Mouse (Mus musculus) forebrain, embryonic 16.5 days (tissue): Measurements from ENCODE around the gene Slfnl1. TPM values are rescaled to one million over a fixed set of nuclear protein-coding genes. Genes with fewer than 3 reads are reported as not detected.
A peak's percentile ranks its signal among the peaks of the same experiment; 100 is the strongest.

ENCODE experiments used
- ATAC-seq: fragments of 200-750 bp; cut with Nextera tagmentation; 2 replicates; pipeline ENCODE4 v1.8.0; 2017; ENCODE audit warnings: mild to moderate bottlenecking, moderate library complexity
- H3K27ac ChIP-seq: fragments of 300-500 bp; sonication (generic); 2 replicates; pipeline ENCODE4 v1.5.1; 2014; ENCODE audit warnings: low read length, control low read depth
- H3K27me3 ChIP-seq: fragments of 300-500 bp; sonication (generic); replicated peaks from 2 replicates; pipeline ENCODE4 v1.6.1; 2014; ENCODE audit warnings: low read length; ENCODE audit not compliant: control insufficient read depth, insufficient read depth
- H3K36me3 ChIP-seq: fragments of 300-500 bp; sonication (generic); 2 replicates; pipeline ENCODE4 v1.6.1; 2014; ENCODE audit not compliant: control insufficient read depth, insufficient read depth
- H3K4me1 ChIP-seq: fragments of 300-500 bp; sonication (generic); replicated peaks from 2 replicates; pipeline ENCODE4 v1.6.1; 2014; ENCODE audit warnings: low read length; ENCODE audit not compliant: control insufficient read depth, insufficient read depth
- H3K4me2 ChIP-seq: fragments of 300-500 bp; sonication (generic); 2 replicates; pipeline ENCODE4 v1.6.1; 2014; ENCODE audit warnings: mild to moderate bottlenecking, low read length, control low read depth
- H3K4me3 ChIP-seq: fragments of 300-500 bp; sonication (generic); replicated peaks from 2 replicates; pipeline ENCODE4 v1.5.1; 2014; ENCODE audit warnings: mild to moderate bottlenecking, low read length, control low read depth
- H3K9ac ChIP-seq: fragments of 300-500 bp; sonication (generic); replicated peaks from 2 replicates; pipeline ENCODE4 v1.6.1; 2014; ENCODE audit warnings: low read depth, low read length, control low read depth
- H3K9me3 ChIP-seq: fragments of 300-500 bp; sonication (generic); 2 replicates; pipeline ENCODE4 v1.6.1; 2016; ENCODE audit warnings: low read length; ENCODE audit not compliant: control insufficient read depth
- WGBS: fragments of 180-500 bp; shearing (Covaris S2); extraction: QIAGEN DNeasy Blood & Tissue Kit; methylation state at CpG from one replicate; pipeline ENCODE4 v1.1.7; 2014; 5-methylcytosine and 5-hydroxymethylcytosine counted together
- polyA plus RNA-seq: library from polyadenylated mRNA; unstranded; fragments of >200 nt; fragmentation: Nextera tagmentation; extraction: Ambion mirVana; gene quantifications from 2 replicates; pipeline ENCODE4 v1.2.1, GENCODE M21; 2015

Gene Slfnl1
- polyA plus RNA-seq, 1 experiment from 2014 or later, result not detected

- Histone ChIP-seq H3K4me2 (peak overlapping the region; percentile 84), H3K9ac (peak overlapping the region; percentile 90), H3K27ac (peak overlapping the region; percentile 90), H3K36me3 (no peaks in the 10 kb centered on the region), H3K27me3 (no peaks in the 10 kb centered on the region), H3K4me1 (peaks cover 16% of the 10 kb centered on the region), H3K9me3 (no peaks in the 10 kb centered on the region), H3K4me3 (peak overlapping the region; percentile 72)
- 2% methylated on average over 27 of the region's 27 CpGs for WGBS
- peak; percentile 57 for ATAC-seq
Measured at GRCm38 (mm10) chr4:120570438-120571069, 38.5 kb downstream of the Slfnl1 start.

- peak overlapping the region; percentile 90 for H3K9ac ChIP-seq
- no peak for ATAC-seq
- H3K4me3 ChIP-seq, result no peak overlapping the region
- H3K27ac ChIP-seq, result no peak overlapping the region
- H3K4me2 ChIP-seq, result peak overlapping the region; percentile 84
- WGBS, result 83% methylated on average over 3 of the region's 3 CpGs
- H3K9me3 ChIP-seq, result no peaks in the 10 kb centered on the region
- peaks cover 16% of the 10 kb centered on the region for H3K4me1 ChIP-seq
- no peaks in the 10 kb centered on the region for H3K36me3 ChIP-seq
- H3K27me3 ChIP-seq, result no peaks in the 10 kb centered on the region
Measured at GRCm38 (mm10) chr4:120571070-120571464, 39.0 kb downstream of the Slfnl1 start.

GRCm38 (mm10) chr4:120571691-120572090, 39.7 kb downstream of the Slfnl1 start:
- 50% methylated on average over 3 of the region's 3 CpGs for WGBS
- H3K9me3 ChIP-seq, result no peaks in the 10 kb centered on the region
- H3K9ac ChIP-seq, result no peak overlapping the region
- H3K36me3 ChIP-seq, result no peaks in the 10 kb centered on the region
- H3K4me3 ChIP-seq, result no peak overlapping the region
- peaks cover 16% of the 10 kb centered on the region for H3K4me1 ChIP-seq
- H3K27ac ChIP-seq, result no peak overlapping the region
- no peak overlapping the region for H3K4me2 ChIP-seq
- no peaks in the 10 kb centered on the region for H3K27me3 ChIP-seq
- ATAC-seq, result no peak

GRCm38 (mm10) chr4:120580894-120581293, 48.9 kb downstream of the Slfnl1 start:
- Histone ChIP-seq H3K36me3 (no peaks in the 10 kb centered on the region), H3K27ac (no peak overlapping the region), H3K4me1 (no peaks in the 10 kb centered on the region), H3K4me3 (no peak overlapping the region), H3K27me3 (no peaks in the 10 kb centered on the region), H3K9ac (no peak overlapping the region), H3K9me3 (no peaks in the 10 kb centered on the region), H3K4me2 (no peak overlapping the region)
- 89% methylated on average over 5 of the region's 5 CpGs for WGBS
- no peak for ATAC-seq

GRCm38 (mm10) chr4:120581711-120582110, 49.7 kb downstream of the Slfnl1 start:
- no peaks in the 10 kb centered on the region for H3K4me1 ChIP-seq
- H3K9me3 ChIP-seq, result no peaks in the 10 kb centered on the region
- H3K9ac ChIP-seq, result no peak overlapping the region
- H3K27me3 ChIP-seq, result no peaks in the 10 kb centered on the region
- no peak for ATAC-seq
- H3K4me3 ChIP-seq, result no peak overlapping the region
- WGBS, result 82% methylated on average over 9 of the region's 9 CpGs
- H3K27ac ChIP-seq, result no peak overlapping the region
- no peak overlapping the region for H3K4me2 ChIP-seq
- no peaks in the 10 kb centered on the region for H3K36me3 ChIP-seq

Other genes starting within 250 kb of the Slfnl1 start
- 3.6 and 3.7 TPM in 2 replicates for gene Foxo6, start 244.9 kb upstream of the Slfnl1 start, polyA plus RNA-seq
- 75.5 and 80.2 TPM in 2 replicates for gene Scmh1, start 127.0 kb upstream of the Slfnl1 start, polyA plus RNA-seq
- 102 and 103 TPM in 2 replicates for gene Ctps, start 38.0 kb downstream of the Slfnl1 start, polyA plus RNA-seq
- gene Gm8439, start 56.5 kb downstream of the Slfnl1 start, polyA plus RNA-seq, result not detected in 2 replicates
- 0.46 and 0.79 TPM in 2 replicates for gene Cited4, start 134.3 kb downstream of the Slfnl1 start, polyA plus RNA-seq
- gene Kcnq4, start 216.4 kb downstream of the Slfnl1 start, polyA plus RNA-seq, result 8.7 and 11.1 TPM in 2 replicates